Mouse (Mus musculus): Measurements from ENCODE around the gene Galt.

- no peak for TF ChIP-seq POLR2A (IDR thresholded peaks at IDR 0.05; ENCODE audit: control insufficient read depth, extremely low read depth, insufficient read depth, low read length, poor library complexity)
- no peak for TF ChIP-seq CTCF (IDR thresholded peaks at IDR 0.05; ENCODE audit: borderline replicate concordance, control insufficient read depth, extremely low read depth, insufficient read depth, low read length, poor library complexity)
These were observed 39.4 kb upstream of the Galt start for GRCm38 (mm10) chr4:41715596-41715995.

All from thymus, adult 2 months (tissue).